Mouse (Mus musculus): ENCODE data around the gene Tcf20. TPM values are rescaled to one million over a fixed set of nuclear protein-coding genes. Genes with fewer than 3 reads are reported as not detected.
"Not testable (repeated sequence)": the region's sequence is repeated elsewhere in the genome, so short reads cannot be mapped to it uniquely, and the experiment has no call there.

Tcf20 gene
- polyA plus RNA-seq, 1 experiment from 2014 or later = 7.1 TPM

GRCm38 (mm10) chr15:82898141-82898739 lies 89.4 kb downstream of the Tcf20 start:
- H3K9me3 ChIP-seq = no peaks in the 10 kb centered on the region
- peak overlapping the region; percentile 96 for H3K27ac ChIP-seq
- 19% methylated on average over 11 of the region's 11 CpGs for WGBS
- DNase-seq (ENCODE audit: extremely low spot score, low spot score) = no peak
- peaks cover 33% of the 10 kb centered on the region for H3K27me3 ChIP-seq (ENCODE audit: poor library complexity, severe bottlenecking)
- H3K4me3 ChIP-seq = peak overlapping the region; percentile 98
- no peaks in the 10 kb centered on the region for H3K36me3 ChIP-seq (replicated peaks)
- H3K4me1 ChIP-seq = peaks cover 59% of the 10 kb centered on the region

GRCm38 (mm10) chr15:82896336-82896735 lies 91.3 kb downstream of the Tcf20 start:
- Histone ChIP-seq H3K36me3 (replicated peaks) (no peaks in the 10 kb centered on the region), H3K27me3 (ENCODE audit: poor library complexity, severe bottlenecking) (peaks cover 14% of the 10 kb centered on the region), H3K4me1 (peaks cover 40% of the 10 kb centered on the region), H3K4me3 (no peak overlapping the region), H3K27ac (no peak overlapping the region), H3K9me3 (no peaks in the 10 kb centered on the region)
- WGBS = 85% methylated on average over 1 of the region's 1 CpGs
- no peak for DNase-seq (ENCODE audit: extremely low spot score, low spot score)

- no peak overlapping the region for H3K4me3 ChIP-seq
- no peak for DNase-seq (ENCODE audit: extremely low spot score, low spot score)
- H3K36me3 ChIP-seq (replicated peaks) = no peaks in the 10 kb centered on the region
These were observed 97.2 kb downstream of the Tcf20 start for GRCm38 (mm10) chr15:82890470-82890869.

GRCm38 (mm10) chr15:82889426-82889825 lies 98.2 kb downstream of the Tcf20 start:
- H3K36me3 ChIP-seq (replicated peaks) = no peaks in the 10 kb centered on the region
- H3K9me3 ChIP-seq = no peaks in the 10 kb centered on the region
- WGBS = 95% methylated on average over 1 of the region's 1 CpGs
- no peaks in the 10 kb centered on the region for H3K27me3 ChIP-seq (ENCODE audit: poor library complexity, severe bottlenecking)
- no peaks in the 10 kb centered on the region for H3K4me1 ChIP-seq
- DNase-seq (ENCODE audit: extremely low spot score, low spot score) = no peak
- H3K4me3 ChIP-seq = no peak overlapping the region
- H3K27ac ChIP-seq = no peak overlapping the region

More at GRCm38 (mm10) chr15:82890470-82890869, 97.2 kb downstream of the Tcf20 start:
- Histone ChIP-seq H3K4me1 (no peaks in the 10 kb centered on the region), H3K27me3 (ENCODE audit: poor library complexity, severe bottlenecking) (no peaks in the 10 kb centered on the region), H3K9me3 (no peaks in the 10 kb centered on the region), H3K27ac (no peak overlapping the region)

GRCm38 (mm10) chr15:82888466-82888865 lies 99.2 kb downstream of the Tcf20 start:
- no peak for DNase-seq (ENCODE audit: extremely low spot score, low spot score)
- Histone ChIP-seq H3K4me3 (no peak overlapping the region), H3K27me3 (ENCODE audit: poor library complexity, severe bottlenecking) (no peaks in the 10 kb centered on the region), H3K27ac (no peak overlapping the region), H3K9me3 (no peaks in the 10 kb centered on the region), H3K4me1 (no peaks in the 10 kb centered on the region), H3K36me3 (replicated peaks) (peaks cover 2% of the 10 kb centered on the region; the same call in 1 of the 2 replicates)
- WGBS = 90% methylated on average over 2 of the region's 2 CpGs

- H3K36me3 ChIP-seq (replicated peaks) = no peaks in the 10 kb centered on the region
- H3K27ac ChIP-seq = no peak overlapping the region
- H3K27me3 ChIP-seq (ENCODE audit: poor library complexity, severe bottlenecking) = no peaks in the 10 kb centered on the region
- no peak for DNase-seq (ENCODE audit: extremely low spot score, low spot score)
- no peaks in the 10 kb centered on the region for H3K4me1 ChIP-seq
- H3K4me3 ChIP-seq = no peak overlapping the region
- no peaks in the 10 kb centered on the region for H3K9me3 ChIP-seq
These were observed 110.4 kb downstream of the Tcf20 start for GRCm38 (mm10) chr15:82877309-82877708.

- Histone ChIP-seq H3K27me3 (ENCODE audit: poor library complexity, severe bottlenecking) (no peaks in the 10 kb centered on the region), H3K4me1 (no peaks in the 10 kb centered on the region), H3K9me3 (no peaks in the 10 kb centered on the region), H3K27ac (no peak overlapping the region), H3K4me3 (no peak overlapping the region), H3K36me3 (replicated peaks) (no peaks in the 10 kb centered on the region)
- no peak for DNase-seq (ENCODE audit: extremely low spot score, low spot score)
- WGBS = 91% methylated on average over 2 of the region's 2 CpGs
These were observed 110.8 kb downstream of the Tcf20 start for GRCm38 (mm10) chr15:82876863-82877262.

GRCm38 (mm10) chr15:82872037-82872436 lies 115.6 kb downstream of the Tcf20 start:
- Histone ChIP-seq H3K27me3 (ENCODE audit: poor library complexity, severe bottlenecking) (no peaks in the 10 kb centered on the region), H3K4me3 (no peak overlapping the region), H3K9me3 (no peaks in the 10 kb centered on the region), H3K27ac (no peak overlapping the region), H3K36me3 (replicated peaks) (0 out of 2 replicates have a peak, but pooled peaks cover 1% of the 10 kb centered on the region), H3K4me1 (0 out of 2 replicates have a peak, but pooled peaks cover 4% of the 10 kb centered on the region)
- no peak for DNase-seq (ENCODE audit: extremely low spot score, low spot score)
- 95% methylated on average over 1 of the region's 1 CpGs for WGBS

GRCm38 (mm10) chr15:82866286-82866685 lies 121.4 kb downstream of the Tcf20 start:
- H3K27me3 ChIP-seq (ENCODE audit: poor library complexity, severe bottlenecking); DNase-seq (ENCODE audit: extremely low spot score, low spot score); H3K4me3 ChIP-seq; H3K27ac ChIP-seq; H3K4me1 ChIP-seq: not testable (repeated sequence)
- Histone ChIP-seq H3K36me3 (replicated peaks) (peaks cover 14% of the 10 kb centered on the region; the same call in 1 of the 2 replicates), H3K9me3 (peaks cover 12% of the 10 kb centered on the region; the same call in 1 of the 2 replicates)
- WGBS = 98% methylated on average over 3 of the region's 3 CpGs

- H3K4me3 ChIP-seq = no peak overlapping the region
- WGBS = 91% methylated on average over 1 of the region's 1 CpGs
- H3K4me1 ChIP-seq = peaks cover 3% of the 10 kb centered on the region
- no peak overlapping the region for H3K27ac ChIP-seq
- DNase-seq (ENCODE audit: extremely low spot score, low spot score) = no peak
- no peaks in the 10 kb centered on the region for H3K27me3 ChIP-seq (ENCODE audit: poor library complexity, severe bottlenecking)
- peaks cover 12% of the 10 kb centered on the region; the same call in 1 of the 2 replicates for H3K9me3 ChIP-seq
- H3K36me3 ChIP-seq (replicated peaks) = peaks cover 14% of the 10 kb centered on the region; the same call in 1 of the 2 replicates
These were observed 124.0 kb downstream of the Tcf20 start for GRCm38 (mm10) chr15:82863674-82864073.

GRCm38 (mm10) chr15:82856652-82857378 lies 130.9 kb downstream of the Tcf20 start:
- Histone ChIP-seq H3K27me3 (ENCODE audit: poor library complexity, severe bottlenecking) (no peaks in the 10 kb centered on the region), H3K27ac (peak overlapping the region; percentile 66), H3K4me3 (no peak overlapping the region), H3K4me1 (peaks cover 19% of the 10 kb centered on the region), H3K9me3 (no peaks in the 10 kb centered on the region), H3K36me3 (replicated peaks) (peaks cover 53% of the 10 kb centered on the region)
- DNase-seq (ENCODE audit: extremely low spot score, low spot score) = peak; percentile 29
- 52% methylated on average over 11 of the region's 11 CpGs for WGBS

GRCm38 (mm10) chr15:82856065-82856464 lies 131.6 kb downstream of the Tcf20 start:
- no peak for DNase-seq (ENCODE audit: extremely low spot score, low spot score)
- WGBS = 100% methylated on average over 2 of the region's 2 CpGs
- Histone ChIP-seq H3K27me3 (ENCODE audit: poor library complexity, severe bottlenecking) (no peaks in the 10 kb centered on the region), H3K27ac (no peak overlapping the region), H3K4me1 (peaks cover 19% of the 10 kb centered on the region), H3K36me3 (replicated peaks) (peaks cover 61% of the 10 kb centered on the region), H3K4me3 (no peak overlapping the region), H3K9me3 (no peaks in the 10 kb centered on the region)

GRCm38 (mm10) chr15:82839146-82839545 lies 148.5 kb downstream of the Tcf20 start:
- DNase-seq (ENCODE audit: extremely low spot score, low spot score) = no peak
- Histone ChIP-seq H3K27ac (no peak overlapping the region), H3K27me3 (ENCODE audit: poor library complexity, severe bottlenecking) (no peaks in the 10 kb centered on the region), H3K4me1 (no peaks in the 10 kb centered on the region), H3K9me3 (no peaks in the 10 kb centered on the region), H3K4me3 (no peak overlapping the region), H3K36me3 (replicated peaks) (peaks cover 26% of the 10 kb centered on the region)
- 96% methylated on average over 3 of the region's 3 CpGs for WGBS

Measured in forebrain, embryonic 10.5 days (tissue).